Mouse (Mus musculus) 3134 (cell line): ENCODE data around the gene Apbb1.

ENCODE experiments used
- DNase-seq: peaks from one replicate; pipeline ENCODE4 v3.0.0-alpha.2; 2011; ENCODE audit warnings: low spot score; ENCODE audit not compliant: insufficient read length; ENCODE audit errors: extremely low read depth

Gene Apbb1

DNA sequence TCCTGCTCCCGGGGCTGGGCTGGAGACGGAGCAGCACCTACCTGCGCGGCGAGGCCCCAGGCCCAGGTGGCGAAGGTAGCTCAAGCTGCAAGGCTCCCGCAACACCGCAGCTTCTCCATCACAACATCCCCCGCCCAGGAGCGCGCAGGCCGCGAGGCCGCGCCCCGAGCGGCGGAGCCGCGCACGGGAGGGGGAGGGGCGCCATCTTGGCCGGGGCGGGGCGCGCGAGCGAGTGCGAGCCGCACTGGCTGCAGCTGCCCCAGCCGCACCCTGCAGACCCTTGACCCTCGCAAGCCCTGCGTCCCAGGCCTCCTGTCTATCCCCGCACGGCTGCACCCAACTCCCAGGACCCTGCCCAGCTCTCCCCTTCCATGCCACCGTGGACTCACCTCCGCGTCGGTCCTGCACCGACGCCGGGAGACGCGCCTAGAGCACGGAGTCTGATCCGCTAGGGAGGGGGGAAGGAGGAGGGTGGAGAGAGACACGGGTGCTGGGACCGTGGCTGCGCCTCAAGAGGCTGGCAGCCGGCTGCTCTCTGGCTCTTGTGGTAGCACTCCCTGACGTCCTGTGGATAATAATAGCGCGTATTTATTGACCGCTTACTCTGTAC, at the start of gene Apbb1:
TSS of gene Apbb1 (minus strand) at position 560 of the 610 bp plus-strand sequence.
- peak; percentile 88 for DNase-seq

DNA sequence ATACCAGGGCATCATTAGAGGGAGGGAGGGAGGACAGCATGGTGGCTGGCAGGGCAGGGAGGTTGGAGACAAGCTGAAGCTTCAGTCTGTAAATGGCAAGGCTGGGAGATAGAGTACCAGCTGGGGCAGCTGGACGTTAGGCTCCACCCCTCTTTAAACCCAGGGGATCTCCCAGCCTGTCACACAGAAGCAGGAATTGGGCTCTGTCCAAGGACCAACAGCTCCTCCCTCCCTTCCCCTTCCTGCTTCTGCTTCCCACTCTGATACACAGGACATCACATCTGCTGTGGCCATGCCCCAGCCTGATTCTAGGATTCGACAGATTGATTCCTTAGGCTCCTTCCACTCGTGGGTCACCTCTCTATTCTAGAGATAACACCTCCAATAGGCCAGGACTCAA, 47.2 kb upstream of the Apbb1 start:
- DNase-seq: peak; percentile 59

DNA sequence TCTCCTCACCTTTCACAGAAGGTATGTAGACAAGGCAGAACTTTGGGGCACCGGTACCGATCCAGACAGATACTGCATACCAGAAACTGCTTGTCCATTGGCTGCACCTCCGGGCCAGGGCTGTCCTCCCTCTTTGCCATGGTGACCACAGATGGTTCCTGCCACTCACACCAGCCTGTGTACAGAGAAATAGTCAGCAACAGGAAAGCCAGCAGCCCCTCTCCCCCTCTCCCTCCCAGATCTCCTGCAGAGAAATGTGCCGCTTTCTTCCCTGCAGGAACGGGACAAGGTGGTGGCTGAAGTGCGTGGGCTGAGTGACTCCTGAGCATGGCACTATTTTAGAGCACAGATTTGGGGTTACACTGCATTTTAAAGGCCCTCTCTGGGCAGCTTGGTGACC, 43.9 kb upstream of the Apbb1 start:
- DNase-seq: no peak

DNA sequence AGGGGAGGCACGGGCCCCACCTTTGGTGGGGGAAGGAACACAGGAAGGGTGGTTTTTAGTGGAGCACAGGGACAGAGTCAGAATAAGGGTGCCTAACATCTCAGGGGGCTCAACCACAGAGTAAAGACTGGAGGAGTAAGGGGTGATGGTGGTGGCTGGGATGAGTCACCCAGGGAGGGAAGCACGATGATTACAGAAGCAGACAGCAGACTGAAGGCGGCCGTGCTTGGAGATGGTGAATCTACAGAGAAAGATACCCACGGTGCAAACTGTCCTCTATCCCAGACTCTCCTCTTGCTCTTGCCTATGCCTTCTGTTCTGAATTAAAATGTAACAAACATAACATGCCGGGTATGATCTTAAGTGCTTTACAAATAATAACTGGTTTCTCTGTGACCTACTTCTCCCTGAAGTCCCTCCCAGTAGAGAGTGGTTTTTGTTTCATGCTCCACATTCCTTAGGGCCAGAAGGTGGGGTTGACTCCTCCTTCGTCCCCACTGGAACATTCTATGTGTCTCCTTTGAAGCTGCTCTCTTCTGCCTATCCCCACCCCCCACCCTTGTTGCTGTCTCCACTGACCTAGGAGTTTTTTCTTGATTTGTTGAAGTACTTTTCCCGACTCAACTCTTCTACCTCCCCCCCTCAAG, 40.3 kb upstream of the Apbb1 start:
- peak; percentile 63 for DNase-seq

DNA sequence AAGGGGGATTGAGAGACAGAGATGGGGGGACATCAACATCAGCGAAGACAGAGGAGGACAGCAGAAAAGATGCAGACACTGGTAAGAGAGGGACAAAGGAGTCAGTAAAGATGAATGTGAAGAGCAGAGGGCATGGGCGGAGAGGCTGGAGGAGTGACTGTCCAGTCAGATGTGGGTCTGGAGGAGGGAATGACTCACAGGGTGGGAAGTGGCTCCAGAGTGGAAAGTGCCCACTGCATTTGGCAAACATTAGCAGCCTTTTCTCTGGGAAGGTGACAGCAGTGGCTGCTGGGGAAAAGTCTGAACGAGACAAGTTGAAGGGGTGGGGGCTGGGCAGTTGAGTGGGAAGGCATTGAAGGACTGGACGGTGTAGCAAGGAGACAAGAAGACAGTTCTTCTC, 39.6 kb upstream of the Apbb1 start:
- peak; percentile 69 for DNase-seq

DNA sequence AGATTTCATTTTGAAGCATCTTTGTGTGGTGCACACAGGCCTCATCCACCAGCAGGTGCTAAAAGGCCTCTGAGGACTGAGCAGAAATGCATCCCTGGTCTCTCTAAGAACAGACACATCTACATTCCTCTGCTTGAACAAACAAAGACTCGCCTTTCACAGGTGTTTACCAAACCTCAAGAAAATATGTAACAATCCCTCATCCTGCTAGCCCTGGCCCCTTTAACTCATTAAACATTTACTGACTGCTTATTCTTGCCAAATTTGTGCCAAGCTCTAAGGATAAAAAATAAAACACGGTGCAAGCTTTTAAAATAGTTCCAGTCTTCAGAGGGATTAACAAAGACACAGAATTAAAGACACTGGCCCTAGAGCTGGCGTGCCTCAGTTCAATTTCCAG, 38.2 kb upstream of the Apbb1 start:
- no peak for DNase-seq

DNA sequence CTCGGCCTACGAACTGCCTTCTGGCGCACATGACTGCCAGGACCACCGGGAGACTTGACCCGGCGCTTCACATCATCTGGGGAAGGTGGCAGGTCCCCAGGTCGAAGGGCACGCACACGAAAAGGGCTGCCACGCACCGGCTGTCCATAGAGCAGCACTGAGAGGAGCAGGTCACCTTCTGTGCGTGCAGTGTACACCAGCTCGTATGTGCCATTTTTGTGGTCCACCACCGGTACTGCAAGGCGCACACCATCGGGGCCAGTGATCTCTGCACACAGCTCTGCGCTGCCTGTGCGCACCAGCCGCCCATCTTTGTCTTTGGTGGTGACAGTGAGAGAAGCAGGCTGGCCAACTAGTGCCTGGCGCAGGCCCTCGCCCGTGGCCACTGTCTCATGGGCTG, 36.4 kb upstream of the Apbb1 start:
- no peak for DNase-seq

DNA sequence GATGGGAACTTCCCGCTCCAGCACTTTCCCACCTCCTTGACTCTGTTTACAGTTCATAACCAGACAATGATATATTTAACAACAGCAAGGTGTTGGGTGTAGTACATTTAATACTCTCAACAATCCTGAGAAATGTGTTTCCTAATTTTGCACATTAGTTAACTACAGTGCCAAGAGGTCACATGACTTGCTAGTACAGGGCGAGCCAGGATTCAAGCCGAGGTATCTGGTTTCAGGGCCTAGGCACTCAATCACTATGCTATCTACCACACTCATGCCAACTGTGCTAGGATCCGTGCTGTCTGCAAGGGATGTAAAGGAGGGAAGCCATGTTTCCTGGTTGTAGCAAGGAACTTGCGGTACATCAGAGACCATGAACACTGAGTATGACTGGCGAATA, 35.1 kb upstream of the Apbb1 start:
- DNase-seq: no peak

DNA sequence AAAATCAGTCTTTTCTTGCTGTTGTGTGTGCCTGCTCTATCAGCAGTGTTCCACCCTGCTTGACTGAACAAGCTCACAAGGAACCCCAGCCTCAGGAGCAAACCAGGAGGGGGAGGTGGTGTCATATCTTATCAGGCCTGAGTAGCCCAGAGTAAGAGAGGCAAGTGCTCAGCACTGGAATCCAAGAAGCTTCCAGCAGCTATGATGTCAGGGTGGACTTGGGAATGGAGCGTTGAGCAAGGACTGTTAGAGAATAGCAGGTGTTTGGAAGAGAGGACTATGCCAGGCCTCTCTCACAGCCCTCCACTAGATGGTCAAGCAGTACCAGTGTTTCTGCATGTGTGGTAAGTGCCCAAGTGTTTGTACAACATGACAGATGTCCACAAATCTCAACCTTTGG, 34.3 kb upstream of the Apbb1 start:
- no peak for DNase-seq

DNA sequence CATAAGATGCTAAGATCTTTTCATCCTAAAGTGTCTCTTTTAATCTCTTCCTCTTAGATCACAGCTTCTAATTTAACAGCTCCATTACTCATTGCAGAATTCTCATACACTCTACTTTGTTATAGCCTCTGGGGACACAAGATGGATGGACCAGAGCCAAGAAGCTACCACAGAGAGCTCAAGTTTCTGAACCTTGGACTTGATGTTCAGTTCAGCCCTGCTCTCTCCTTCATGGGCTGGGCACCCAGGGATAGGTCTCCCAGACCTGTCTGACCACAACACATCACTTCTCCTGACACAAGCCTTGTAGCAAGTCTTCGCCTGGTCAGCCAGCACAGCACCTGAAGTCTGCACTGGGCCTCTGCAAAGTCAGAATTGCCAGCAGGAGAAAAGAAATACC, 32.9 kb upstream of the Apbb1 start:
- DNase-seq: peak; percentile 33

DNA sequence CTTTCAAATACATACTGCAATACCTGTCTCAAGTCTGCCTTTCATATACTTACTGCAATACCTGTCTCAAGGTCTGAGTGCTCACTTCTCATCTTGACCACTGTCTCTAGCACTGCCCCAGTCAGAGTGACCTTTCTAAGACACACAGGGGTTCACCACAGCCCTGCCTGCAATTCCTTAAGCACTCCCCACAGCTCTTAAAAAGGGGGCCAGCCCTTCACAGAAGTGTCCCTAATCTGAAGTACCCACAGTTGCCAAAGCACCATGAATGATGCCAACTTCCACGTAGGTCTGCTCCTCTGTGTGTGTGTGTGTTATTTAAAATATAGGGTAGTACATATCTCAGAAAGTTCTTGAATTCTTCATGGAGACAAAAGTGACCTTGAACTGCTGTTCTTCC, 30.3 kb upstream of the Apbb1 start:
- no peak for DNase-seq

DNA sequence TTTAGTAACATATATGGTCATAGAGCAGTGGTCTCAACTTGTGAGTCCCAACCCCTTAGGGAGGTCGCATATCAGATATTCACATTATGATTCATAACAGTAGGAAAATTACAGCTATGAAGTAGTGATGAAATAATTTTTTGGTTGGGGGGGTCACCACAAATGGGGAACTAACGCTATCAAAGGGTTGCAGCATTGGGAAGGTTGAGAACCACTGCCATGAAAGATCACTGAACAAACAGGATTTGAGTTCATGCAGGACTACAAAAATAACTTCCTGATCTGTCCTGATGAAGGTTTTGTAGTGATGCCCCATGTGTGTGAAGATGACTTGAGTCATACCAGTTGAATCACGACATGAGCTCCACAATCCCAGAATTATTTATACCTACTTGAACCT, 27.0 kb upstream of the Apbb1 start:
- no peak for DNase-seq

DNA sequence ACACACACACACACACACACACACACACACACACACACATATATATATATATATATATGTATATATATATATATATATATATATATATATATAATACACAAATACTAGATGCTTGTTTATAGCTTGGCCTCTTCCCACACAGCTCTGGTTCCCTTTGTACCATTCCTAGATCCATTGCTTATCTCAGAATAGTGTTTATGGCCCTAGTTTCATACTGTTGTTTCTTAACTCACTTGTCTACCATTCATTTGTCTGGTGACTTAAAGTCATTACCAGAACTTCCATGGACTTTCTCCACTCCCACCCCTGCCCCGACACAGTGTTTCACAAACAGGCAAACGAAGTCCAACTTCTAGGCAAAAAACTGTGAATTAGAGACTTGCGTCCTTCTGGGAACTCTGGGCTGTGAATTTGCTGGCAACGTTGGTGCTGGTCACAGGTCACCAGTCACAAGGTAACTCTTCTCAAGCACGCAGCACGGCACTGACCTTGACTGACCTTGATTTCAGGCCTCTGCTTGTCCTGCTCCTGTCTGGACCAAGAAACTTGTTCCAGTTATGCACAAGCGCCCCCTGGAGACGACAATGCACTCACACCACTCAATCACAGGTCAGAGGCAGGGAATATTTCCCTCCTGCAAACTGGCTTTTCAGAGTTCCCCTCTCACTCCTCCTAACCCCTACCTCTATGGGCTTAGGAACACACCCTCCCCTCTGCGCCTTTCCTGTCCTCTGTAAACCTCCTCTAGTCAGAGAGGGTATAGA, 21.6 kb upstream of the Apbb1 start:
- no peak for DNase-seq

DNA sequence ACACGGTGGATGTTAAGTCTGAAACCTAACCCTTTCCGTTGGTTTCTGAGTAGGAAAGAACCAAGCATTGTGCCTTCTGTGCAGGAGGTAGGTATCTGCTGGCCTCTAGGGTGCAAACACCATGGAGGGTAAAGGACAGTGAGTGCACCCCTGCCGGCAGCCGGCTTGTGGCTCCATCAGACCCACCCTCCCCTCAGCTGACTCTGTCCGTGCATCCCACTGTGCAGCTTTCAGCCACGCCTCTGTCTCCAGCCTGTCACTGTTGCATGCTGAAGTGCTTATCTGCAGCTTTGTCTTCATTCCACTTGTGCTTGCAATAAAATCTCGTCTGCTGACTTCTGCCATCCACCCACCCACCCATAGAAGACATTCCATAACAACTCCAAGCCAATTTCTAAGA, 8.6 kb upstream of the Apbb1 start:
- DNase-seq: no peak

DNA sequence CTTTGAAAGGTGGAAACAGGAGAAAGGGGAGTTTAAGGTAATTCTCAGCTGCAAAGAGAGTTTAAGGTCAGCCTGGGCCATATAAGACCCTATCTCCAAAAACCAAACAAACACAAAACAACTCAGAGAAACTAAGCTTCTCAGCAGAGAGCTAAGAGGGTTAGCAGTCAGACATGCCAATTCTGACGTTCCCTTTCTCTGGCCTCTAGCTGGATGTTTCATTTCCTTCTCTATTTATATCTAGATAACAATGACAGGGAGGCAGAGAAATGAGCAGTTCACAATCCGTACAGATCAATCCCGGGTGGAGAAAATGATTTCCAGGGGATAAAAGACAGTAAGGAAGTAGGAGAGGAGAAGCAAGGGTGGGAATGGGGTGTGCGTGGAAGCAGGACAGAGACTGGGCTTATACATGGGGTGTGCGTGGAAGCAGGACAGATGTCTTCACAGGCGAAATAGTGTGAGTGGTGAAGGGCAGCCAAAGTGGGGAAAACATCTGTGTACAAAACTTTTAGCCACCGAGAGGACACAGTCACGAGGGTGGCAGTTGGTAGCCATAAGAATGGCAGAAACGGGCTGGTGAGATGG, 7.0 kb upstream of the Apbb1 start:
- DNase-seq: no peak

DNA sequence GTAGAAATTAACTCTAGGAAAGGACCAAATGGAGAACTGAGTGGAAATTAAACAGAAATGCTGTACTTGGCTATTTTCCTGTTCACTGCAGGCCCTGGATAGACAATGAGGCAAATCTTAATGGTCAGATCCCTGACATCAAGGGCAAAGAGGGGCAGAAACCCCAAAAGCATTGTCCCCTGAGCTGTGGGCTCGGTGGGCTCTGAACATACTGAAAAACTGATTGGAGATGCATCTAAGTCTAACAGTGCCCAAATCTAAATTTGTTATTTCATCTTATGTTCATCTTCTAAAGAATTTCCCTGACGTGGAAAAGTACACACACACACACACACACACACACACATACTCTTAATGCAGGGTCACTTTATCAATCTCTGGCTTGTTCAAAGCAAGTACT, 506 bp upstream of the Apbb1 start:
- no peak for DNase-seq

DNA sequence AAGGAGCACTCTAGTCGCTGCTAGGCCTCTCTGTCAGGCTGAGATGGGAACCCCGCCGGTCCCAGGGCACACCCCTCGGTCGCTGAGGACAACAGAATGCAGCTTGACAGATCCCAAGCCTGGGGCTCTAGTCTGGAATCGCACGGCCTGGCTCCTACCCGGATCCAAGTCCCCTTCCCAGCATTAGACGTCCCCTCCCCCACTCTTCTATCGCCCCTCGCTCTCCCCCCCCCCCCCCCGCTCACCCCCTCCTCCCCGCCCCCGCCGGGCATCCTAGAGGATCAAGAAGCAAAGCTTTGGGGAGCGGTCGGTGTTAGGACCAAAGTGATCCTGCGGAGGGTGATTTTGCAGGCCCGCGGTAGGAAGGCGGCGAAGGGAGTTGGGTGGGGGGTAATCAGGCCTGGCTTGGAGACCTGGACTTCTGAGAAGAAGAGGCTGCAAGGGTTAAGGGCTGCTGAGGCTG, 795 bp downstream of the Apbb1 start:
- no peak for DNase-seq

DNA sequence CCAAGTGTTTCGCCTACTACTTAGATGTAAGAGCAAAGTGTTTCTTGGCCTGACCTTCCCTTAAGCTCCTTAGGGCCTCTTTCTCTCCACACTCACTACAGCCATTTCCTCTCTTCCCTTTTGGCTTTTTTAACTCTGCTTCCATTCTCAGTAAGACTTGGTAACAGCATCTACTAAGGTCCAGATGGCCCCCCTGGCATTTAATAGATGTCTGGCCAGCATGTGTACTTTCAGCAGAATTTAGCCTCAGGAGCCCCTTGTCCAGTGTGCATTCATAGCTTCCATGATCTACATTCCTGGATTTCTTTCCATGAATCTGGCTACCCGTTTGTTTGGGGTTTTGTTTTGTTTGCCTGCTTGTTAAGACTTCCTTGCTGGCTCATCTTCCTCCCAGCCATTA, 3.0 kb downstream of the Apbb1 start:
- no peak for DNase-seq

DNA sequence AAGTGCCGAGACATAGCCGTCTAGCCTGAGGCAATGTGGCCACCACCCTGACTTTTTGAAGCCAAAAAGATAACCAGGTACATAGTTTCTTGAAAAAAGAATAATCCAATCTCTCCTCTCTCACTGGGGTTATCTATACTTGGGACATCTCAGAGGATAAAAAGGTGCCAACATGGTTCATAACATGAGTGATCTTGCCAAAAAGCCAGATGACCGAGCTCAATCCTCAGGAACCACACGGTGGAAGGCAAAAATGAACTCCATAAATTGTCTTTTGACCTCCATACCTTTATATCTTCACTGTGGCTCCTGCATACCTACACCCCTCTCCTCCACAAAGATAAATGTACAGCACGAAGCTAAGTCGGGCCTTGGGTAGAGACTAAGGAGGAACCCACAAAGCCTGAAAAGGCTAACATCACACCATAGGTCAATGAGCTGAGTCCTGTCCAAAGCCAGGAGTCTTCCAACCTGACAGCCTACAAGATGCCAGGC, 4.0 kb downstream of the Apbb1 start:
- no peak for DNase-seq

DNA sequence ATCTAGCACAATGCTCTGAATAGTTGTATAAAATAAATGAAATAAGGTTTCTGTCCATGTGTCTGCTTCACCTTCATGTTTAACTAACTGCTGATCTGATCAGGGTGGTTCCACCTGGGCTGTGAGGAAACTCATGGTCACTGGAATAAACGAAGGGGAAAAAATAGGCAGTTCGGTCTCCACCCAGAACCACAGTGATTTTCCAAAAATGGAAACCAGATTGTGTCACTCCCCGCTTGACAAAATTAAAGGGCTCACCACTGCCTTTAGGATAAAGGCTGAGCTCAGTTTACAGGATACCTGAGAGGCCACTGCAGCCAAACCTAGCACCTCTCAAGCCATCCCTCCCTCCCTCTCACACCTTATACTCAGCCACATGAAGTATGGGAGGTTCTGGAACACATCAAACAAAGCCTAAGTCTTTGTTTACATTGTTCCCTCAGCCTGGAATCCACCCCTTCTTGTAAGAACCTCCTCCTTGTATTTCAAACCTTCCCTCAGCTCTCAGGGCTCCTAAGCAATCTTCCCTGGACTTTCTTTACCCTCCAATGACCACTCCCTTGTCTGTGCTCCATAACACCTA, 5.2 kb downstream of the Apbb1 start:
- no peak for DNase-seq

DNA sequence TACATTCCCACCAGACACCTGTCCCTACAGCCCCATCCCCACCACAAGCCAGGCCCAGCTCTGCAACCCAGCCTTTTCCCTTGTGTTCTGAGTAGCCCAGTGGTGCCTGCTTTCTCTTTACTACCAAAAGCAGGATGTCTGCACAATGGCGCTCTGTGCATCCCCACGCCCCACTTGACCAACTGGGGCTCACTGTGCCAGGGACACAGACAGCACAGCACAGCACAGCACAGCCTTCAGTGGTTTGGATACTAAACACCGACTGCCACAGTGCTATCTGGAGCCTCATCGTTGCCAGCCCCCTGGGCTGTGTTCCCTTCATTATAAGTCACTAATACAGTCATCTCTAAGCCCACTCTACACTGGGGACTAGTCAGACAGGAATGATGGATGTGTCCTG, 6.9 kb downstream of the Apbb1 start:
- no peak for DNase-seq
